Mouse (Mus musculus): Measurements from ENCODE around the gene Dnah5.

Gene Dnah5

DNA sequence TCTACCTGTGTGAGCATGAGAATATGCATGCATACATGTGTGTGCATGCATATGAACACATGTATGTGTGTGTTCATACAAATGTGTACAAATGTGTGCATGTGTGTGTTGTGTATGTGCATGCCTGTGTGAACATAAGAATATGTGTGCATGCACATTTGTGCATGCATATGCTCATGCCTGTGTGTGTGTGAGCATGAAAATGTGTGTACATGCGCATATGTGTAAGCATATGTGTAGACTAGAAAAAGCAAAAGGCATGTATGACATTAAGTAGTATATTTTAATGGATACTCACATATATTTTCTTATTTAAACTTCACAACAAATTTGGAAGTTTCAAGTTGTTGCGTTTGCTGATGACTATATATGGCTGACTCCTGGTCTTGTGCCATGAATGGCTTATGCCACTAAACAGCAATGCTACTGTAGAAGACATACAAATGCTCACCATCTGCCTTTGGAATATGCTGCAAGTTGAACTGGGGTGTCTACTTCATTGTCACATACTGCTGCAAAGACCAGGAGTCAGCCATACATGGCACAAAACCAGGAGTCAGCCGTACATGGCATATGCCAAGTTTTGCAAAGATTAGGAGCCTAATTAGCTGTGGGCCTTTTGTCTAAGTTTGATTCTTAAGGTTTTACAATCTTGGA, 263.2 kb downstream of the Dnah5 start:
- DNase-seq (ENCODE audit: low spot score), result no peak

- DNase-seq (ENCODE audit: low spot score), result no peak
These were observed 270.3 kb downstream of the Dnah5 start for GRCm38 (mm10) chr15:28473749-28474390.

DNA sequence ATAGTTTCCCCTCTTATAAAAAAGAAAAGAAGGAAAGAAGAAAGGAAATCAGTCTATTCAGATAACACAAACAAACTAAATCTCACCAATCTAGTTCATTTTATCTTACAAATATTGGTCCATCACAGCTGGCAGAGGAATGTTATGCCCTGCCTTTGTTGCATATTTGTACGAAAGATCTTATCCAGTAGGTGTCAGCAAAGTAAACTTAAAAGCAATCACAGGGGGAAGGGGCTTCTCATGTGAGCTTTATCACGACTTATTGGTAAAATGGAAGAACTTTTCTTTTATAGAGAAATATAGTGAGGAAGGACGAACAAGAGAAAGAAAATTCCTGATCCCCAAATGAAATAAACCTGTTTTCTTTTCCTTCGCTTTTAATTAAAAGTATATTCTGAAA, 299.3 kb downstream of the Dnah5 start:
- DNase-seq (ENCODE audit: low spot score), result no peak

GRCm38 (mm10) chr15:28515176-28515575, 311.6 kb downstream of the Dnah5 start:
- no peak for DNase-seq (ENCODE audit: low spot score)

Measured in lung, postnatal 25 days (tissue).